Mouse (Mus musculus): ENCODE data around the gene Gucy2d. TPM values are rescaled to one million over a fixed set of nuclear protein-coding genes. Genes with fewer than 3 reads are reported as not detected.
A peak's percentile ranks its signal among the peaks of the same experiment; 100 is the strongest.

Gene Gucy2d
- polyA plus RNA-seq, 1 experiment from 2014 or later, result not detected

DNA sequence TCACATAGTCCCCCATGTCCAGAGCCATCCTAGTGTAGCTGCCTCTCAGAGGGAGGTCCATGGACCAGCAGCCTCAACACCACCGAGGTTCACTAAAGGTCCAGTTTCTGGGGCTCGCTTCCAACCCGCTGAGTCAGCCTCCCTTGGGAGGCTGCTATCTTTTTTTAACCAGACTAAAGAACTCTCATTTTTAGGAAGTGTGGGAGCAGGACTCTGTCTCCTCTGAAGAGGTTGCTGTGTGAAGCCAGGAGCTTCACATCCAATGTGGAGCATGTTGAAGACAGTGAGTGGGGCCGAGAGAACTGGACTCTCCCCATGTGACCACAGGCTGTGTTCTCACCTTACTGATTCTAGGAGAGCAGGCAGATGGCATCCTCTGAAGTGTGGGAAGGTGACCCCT is 45.3 kb downstream of the Gucy2d start:
- Histone ChIP-seq H3K27me3 (replicated peaks; ENCODE audit: insufficient read depth, low read length) (no peaks in the 10 kb centered on the region), H3K36me3 (ENCODE audit: insufficient read depth, low read length) (no peaks in the 10 kb centered on the region), H3K4me2 (replicated peaks; ENCODE audit: low read depth, low read length) (no peak overlapping the region), H3K4me1 (ENCODE audit: insufficient read depth, low read depth, low read length) (peaks cover 11% of the 10 kb centered on the region; the same call in 1 of the 2 replicates), H3K9me3 (ENCODE audit: low read length) (no peaks in the 10 kb centered on the region), H3K27ac (ENCODE audit: low read length) (no peak overlapping the region), H3K9ac (replicated peaks; ENCODE audit: low read depth) (no peak overlapping the region), H3K4me3 (ENCODE audit: low read depth, low read length) (no peak overlapping the region)
- TF ChIP-seq CTCF (IDR thresholded peaks at IDR 0.05) (no peak), EP300 (IDR thresholded peaks at IDR 0.05) (no peak)
- DNase-seq (ENCODE audit: low spot score) (no peak), ATAC-seq (no peak)
- 57% methylated on average over 4 of the region's 4 CpGs for WGBS

DNA sequence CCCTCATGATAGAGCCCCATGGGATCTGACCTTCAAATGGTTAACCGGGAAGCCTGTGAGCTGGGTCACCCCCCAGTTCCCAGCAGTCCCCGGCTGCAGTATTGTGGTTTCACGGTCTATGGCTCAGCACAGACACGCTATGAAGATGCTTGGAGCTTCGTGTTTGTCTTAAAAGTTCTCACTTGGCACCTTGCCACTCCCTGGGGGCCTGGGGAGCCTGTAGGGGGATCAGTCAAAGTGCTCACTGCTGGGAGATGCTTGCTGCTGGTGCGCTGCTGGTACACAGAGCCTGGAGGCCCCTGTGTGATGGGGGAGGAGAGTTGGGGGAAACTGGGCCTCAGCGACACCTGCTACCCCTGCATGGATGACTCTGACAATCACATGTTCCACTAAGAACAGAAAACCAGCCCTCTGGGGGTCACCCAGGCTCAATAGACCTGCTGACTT is 46.3 kb downstream of the Gucy2d start:
- no peak overlapping the region for H3K4me2 ChIP-seq (replicated peaks; ENCODE audit: low read depth, low read length)
- H3K36me3 ChIP-seq (ENCODE audit: insufficient read depth, low read length), result no peaks in the 10 kb centered on the region
- DNase-seq (ENCODE audit: low spot score) (no peak), ATAC-seq (no peak)
- no peak overlapping the region for H3K4me3 ChIP-seq (ENCODE audit: low read depth, low read length)
- no peaks in the 10 kb centered on the region for H3K9me3 ChIP-seq (ENCODE audit: low read length)
- no peak overlapping the region for H3K9ac ChIP-seq (replicated peaks; ENCODE audit: low read depth)
- H3K27me3 ChIP-seq (replicated peaks; ENCODE audit: insufficient read depth, low read length), result no peaks in the 10 kb centered on the region
- WGBS, result 68% methylated on average over 7 of the region's 7 CpGs
- TF ChIP-seq CTCF (IDR thresholded peaks at IDR 0.05) (no peak), EP300 (IDR thresholded peaks at IDR 0.05) (no peak)
- H3K4me1 ChIP-seq (ENCODE audit: insufficient read depth, low read depth, low read length), result peaks cover 11% of the 10 kb centered on the region; the same call in 1 of the 2 replicates
- no peak overlapping the region for H3K27ac ChIP-seq (ENCODE audit: low read length)

DNA sequence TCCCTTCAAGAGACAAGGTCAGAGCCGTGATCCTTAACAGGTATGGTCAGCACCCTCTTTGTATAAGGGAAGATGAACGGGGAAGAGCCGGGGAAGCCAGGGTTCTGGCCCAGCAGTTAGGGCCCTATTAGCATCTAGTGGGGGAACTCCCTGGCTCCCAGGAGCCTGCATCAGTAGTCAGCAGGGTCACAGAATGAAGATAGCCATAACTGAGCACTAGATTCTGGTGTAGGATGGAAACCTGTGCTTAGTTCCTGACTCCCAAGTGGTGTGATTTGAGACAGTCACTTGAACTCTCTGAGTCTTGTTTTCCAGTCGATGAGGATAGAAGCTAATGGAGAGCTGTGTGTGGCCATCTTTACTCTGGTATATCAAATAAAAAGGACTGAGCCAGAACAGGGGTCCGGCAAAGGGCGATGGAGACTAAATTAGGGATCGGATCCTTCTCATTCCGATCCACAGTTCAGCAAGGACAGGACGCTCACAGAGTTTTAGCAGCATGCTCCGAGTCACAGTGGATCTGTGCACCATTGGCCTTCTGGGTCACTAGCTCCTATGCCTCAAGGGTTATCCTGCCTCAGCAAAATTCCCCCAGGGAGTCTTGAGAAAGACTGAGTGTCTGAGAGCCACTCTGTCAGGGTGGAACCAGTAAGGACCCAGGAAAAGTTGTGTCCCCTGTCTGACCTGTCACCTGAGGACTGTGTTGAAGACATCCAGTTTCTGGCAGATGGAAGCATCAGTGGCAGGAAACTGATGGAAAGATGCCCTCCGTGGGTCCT is 47.2 kb downstream of the Gucy2d start:
- no peak overlapping the region for H3K9ac ChIP-seq (replicated peaks; ENCODE audit: low read depth)
- ATAC-seq, result no peak
- H3K9me3 ChIP-seq (ENCODE audit: low read length), result no peaks in the 10 kb centered on the region
- WGBS, result 85% methylated on average over 11 of the region's 11 CpGs
- no peak overlapping the region for H3K4me3 ChIP-seq (ENCODE audit: low read depth, low read length)
- no peaks in the 10 kb centered on the region for H3K36me3 ChIP-seq (ENCODE audit: insufficient read depth, low read length)
- no peak overlapping the region for H3K4me2 ChIP-seq (replicated peaks; ENCODE audit: low read depth, low read length)
- TF ChIP-seq CTCF (IDR thresholded peaks at IDR 0.05), result no peak
- TF ChIP-seq EP300 (IDR thresholded peaks at IDR 0.05), result no peak
- DNase-seq (ENCODE audit: low spot score), result no peak
- no peak overlapping the region for H3K27ac ChIP-seq (ENCODE audit: low read length)
- peaks cover 10% of the 10 kb centered on the region; the same call in 1 of the 2 replicates for H3K4me1 ChIP-seq (ENCODE audit: insufficient read depth, low read depth, low read length)
- H3K27me3 ChIP-seq (replicated peaks; ENCODE audit: insufficient read depth, low read length), result no peaks in the 10 kb centered on the region

DNA sequence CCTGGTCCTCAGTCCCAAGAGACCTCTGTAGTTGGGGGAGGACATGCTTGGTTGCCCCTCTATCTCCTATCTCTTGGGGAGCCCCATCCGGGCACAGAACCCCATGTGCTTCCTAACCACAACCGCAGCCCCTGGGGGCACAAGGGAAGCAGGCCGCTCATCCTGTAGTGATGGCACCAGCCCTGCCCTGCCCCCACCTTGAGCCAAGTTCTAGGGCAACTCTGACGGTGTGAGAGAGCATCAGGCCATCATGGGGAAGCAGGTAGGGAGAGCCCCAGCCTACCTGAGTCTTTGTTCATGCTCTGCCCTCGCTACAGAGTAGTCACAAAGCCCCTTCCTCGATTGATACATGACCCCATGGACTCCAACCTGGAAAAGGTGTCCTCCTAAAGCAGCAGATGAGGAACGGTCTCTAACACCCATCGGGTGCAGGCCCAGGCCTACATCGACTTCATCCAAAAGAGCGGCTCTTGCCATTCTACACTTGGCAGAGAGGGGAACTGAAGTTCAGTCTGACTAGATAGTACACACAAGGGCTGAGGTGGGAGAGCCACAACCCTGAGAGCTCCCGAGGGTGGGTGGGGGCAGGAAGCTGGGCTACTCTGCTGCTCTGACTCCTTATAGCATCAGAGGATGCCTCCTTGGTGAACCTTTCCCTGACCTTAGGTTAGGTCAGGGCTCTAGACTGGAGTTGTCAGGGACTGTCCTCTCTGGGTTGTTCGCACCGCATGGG is 48.3 kb downstream of the Gucy2d start:
- H3K36me3 ChIP-seq (ENCODE audit: insufficient read depth, low read length), result no peaks in the 10 kb centered on the region
- no peak overlapping the region for H3K9ac ChIP-seq (replicated peaks; ENCODE audit: low read depth)
- no peak overlapping the region for H3K4me3 ChIP-seq (ENCODE audit: low read depth, low read length)
- H3K27me3 ChIP-seq (replicated peaks; ENCODE audit: insufficient read depth, low read length), result no peaks in the 10 kb centered on the region
- H3K9me3 ChIP-seq (ENCODE audit: low read length), result no peaks in the 10 kb centered on the region
- WGBS, result 87% methylated on average over 13 of the region's 13 CpGs
- no peak overlapping the region for H3K27ac ChIP-seq (ENCODE audit: low read length)
- peaks cover 3% of the 10 kb centered on the region; the same call in 1 of the 2 replicates for H3K4me1 ChIP-seq (ENCODE audit: insufficient read depth, low read depth, low read length)
- 0 out of 2 replicates have a peak overlapping the region, but pooled peaks have one; percentile 67 for H3K4me2 ChIP-seq (replicated peaks; ENCODE audit: low read depth, low read length)
- TF ChIP-seq EP300 (IDR thresholded peaks at IDR 0.05) (no peak), CTCF (IDR thresholded peaks at IDR 0.05) (no peak)
- no peak for DNase-seq (ENCODE audit: low spot score)
- ATAC-seq, result no peak

DNA sequence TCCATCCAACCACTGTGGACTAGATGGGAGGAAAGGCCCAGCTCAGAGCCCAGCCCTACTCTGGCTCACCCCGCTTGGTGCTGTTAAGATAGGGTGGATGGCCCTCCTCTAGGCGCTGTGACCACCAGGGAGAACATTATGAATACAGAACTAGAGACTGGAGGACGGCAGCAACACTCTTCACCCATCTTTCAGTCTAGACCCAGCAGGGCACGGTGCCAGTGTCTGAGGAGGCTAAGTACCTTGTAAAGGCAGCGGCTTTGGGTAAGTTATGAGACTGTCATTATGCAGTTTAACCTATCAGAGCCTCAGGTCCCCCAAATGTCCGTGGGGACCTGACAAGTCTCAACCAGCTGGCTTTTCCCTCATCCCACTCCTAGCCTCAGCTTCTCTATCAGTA is 48.9 kb downstream of the Gucy2d start, which contains the start of gene Lrrc32:
Gene Lrrc32, plus strand, starts transcription at position 153 of the 400 bp plus-strand sequence.
- Histone ChIP-seq H3K4me3 (ENCODE audit: low read depth, low read length) (peak within 1 kb of the TSS; percentile 57), H3K36me3 (ENCODE audit: insufficient read depth, low read length) (no peaks in the 10 kb centered on the region), H3K4me1 (ENCODE audit: insufficient read depth, low read depth, low read length) (peaks cover 5% of the 10 kb centered on the region; the same call in 1 of the 2 replicates), H3K9me3 (ENCODE audit: low read length) (no peaks in the 10 kb centered on the region), H3K4me2 (replicated peaks; ENCODE audit: low read depth, low read length) (peak within 1 kb of the TSS; percentile 67), H3K27ac (ENCODE audit: low read length) (peak within 1 kb of the TSS; percentile 5; the same call in 1 of the 2 replicates), H3K27me3 (replicated peaks; ENCODE audit: insufficient read depth, low read length) (no peaks in the 10 kb centered on the region), H3K9ac (replicated peaks; ENCODE audit: low read depth) (peak within 1 kb of the TSS; percentile 46; the same call in 1 of the 2 replicates)
- TF ChIP-seq CTCF (IDR thresholded peaks at IDR 0.05) (no peak), EP300 (IDR thresholded peaks at IDR 0.05) (no peak)
- DNase-seq (ENCODE audit: low spot score) (no peak), ATAC-seq (no peak)
- 43% methylated on average over 6 of the region's 6 CpGs for WGBS

DNA sequence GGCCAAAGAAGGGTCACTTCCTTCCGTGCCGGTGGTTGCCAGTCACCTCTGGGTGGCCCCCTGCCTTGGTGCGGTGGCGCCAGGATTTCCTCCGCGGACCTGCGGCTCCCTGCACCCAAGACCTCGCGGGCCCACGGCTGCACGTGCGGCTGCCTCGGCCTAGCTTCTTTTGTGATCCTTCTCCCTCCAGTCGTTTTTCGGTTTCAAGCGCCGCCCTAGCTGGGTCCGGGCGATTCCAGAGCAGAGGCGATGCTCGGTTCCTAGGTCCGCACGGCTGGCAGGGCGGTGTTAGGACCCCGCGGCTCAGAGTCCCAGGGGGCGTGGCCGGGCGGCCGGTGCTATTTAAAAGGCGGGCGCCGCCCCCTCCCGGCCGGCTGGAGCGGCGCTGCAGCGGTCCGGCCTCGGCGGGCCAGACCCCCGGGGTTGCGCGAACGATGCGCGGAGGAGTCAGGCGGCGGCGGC is 49.4 kb downstream of the Gucy2d start:
- ATAC-seq, result peak; percentile 89
- Histone ChIP-seq H3K27me3 (replicated peaks; ENCODE audit: insufficient read depth, low read length) (no peaks in the 10 kb centered on the region), H3K4me3 (ENCODE audit: low read depth, low read length) (peak overlapping the region; percentile 57), H3K36me3 (ENCODE audit: insufficient read depth, low read length) (no peaks in the 10 kb centered on the region), H3K4me2 (replicated peaks; ENCODE audit: low read depth, low read length) (peak overlapping the region; percentile 67), H3K9ac (replicated peaks; ENCODE audit: low read depth) (peak overlapping the region; percentile 46; the same call in 1 of the 2 replicates), H3K4me1 (ENCODE audit: insufficient read depth, low read depth, low read length) (peaks cover 5% of the 10 kb centered on the region; the same call in 1 of the 2 replicates), H3K9me3 (ENCODE audit: low read length) (no peaks in the 10 kb centered on the region), H3K27ac (ENCODE audit: low read length) (peak overlapping the region; percentile 5; the same call in 1 of the 2 replicates)
- DNase-seq (ENCODE audit: low spot score), result peak; percentile 90
- peak; percentile 42 for TF ChIP-seq CTCF (IDR thresholded peaks at IDR 0.05)
- no peak for TF ChIP-seq EP300 (IDR thresholded peaks at IDR 0.05)
- WGBS, result under 1% methylated on average over 48 of the region's 50 CpGs
